Mouse (Mus musculus) thymus, adult 2 months (tissue): ENCODE results near the gene Emilin1. TPM values are rescaled to one million over a fixed set of nuclear protein-coding genes. Genes with fewer than 3 reads are reported as not detected.
A peak's percentile ranks its signal among the peaks of the same experiment; 100 is the strongest.

Source experiments
- DNase-seq: peaks from one replicate; pipeline ENCODE4 v3.0.0; 2021
- H3K27ac ChIP-seq: fragments of 200-500 bp; 2 replicates; pipeline ENCODE4 v1.5.1; 2012; ENCODE audit warnings: low read length, control low read depth; ENCODE audit not compliant: control insufficient read depth, insufficient read depth
- H3K27me3 ChIP-seq: fragments of 200-500 bp; 2 replicates; pipeline ENCODE4 v1.6.1; 2012; ENCODE audit warnings: mild to moderate bottlenecking, low read length, moderate library complexity, mixed read lengths; ENCODE audit not compliant: control insufficient read depth, insufficient read depth
- H3K36me3 ChIP-seq: fragments of 200-500 bp; 2 replicates; pipeline ENCODE4 v1.6.1; 2012; ENCODE audit warnings: mild to moderate bottlenecking, low read length, moderate library complexity; ENCODE audit not compliant: control insufficient read depth, insufficient read depth
- H3K4me1 ChIP-seq: fragments of 200-500 bp; replicated peaks from 2 replicates; pipeline ENCODE4 v1.6.1; 2012; ENCODE audit warnings: low read length; ENCODE audit not compliant: control insufficient read depth, insufficient read depth
- H3K4me3 ChIP-seq: fragments of 200-500 bp; 2 replicates; pipeline ENCODE4 v1.5.1; 2012; ENCODE audit warnings: mild to moderate bottlenecking, low read length, control low read depth, moderate library complexity; ENCODE audit not compliant: control insufficient read depth, insufficient read depth
- CTCF ChIP-seq: fragments of 200-500 bp; IDR thresholded peaks from 2 replicates; pipeline ENCODE4 v1.5.1; 2012; ENCODE audit warnings: mild to moderate bottlenecking, control low read depth, low read length, moderate library complexity, borderline replicate concordance; ENCODE audit not compliant: control insufficient read depth, poor library complexity, insufficient read depth; ENCODE audit errors: extremely low read depth
- POLR2A ChIP-seq: fragments of 200-500 bp; IDR thresholded peaks from 2 replicates; pipeline ENCODE4 v1.6.1; 2012; ENCODE audit warnings: mild to moderate bottlenecking, low read length, control low read depth, moderate library complexity; ENCODE audit not compliant: control insufficient read depth, poor library complexity, insufficient read depth; ENCODE audit errors: extremely low read depth
- WGBS: fragments of 180-500 bp; shearing (Covaris S2); methylation state at CpG from one replicate; pipeline ENCODE4 v1.1.7; 2018; 5-methylcytosine and 5-hydroxymethylcytosine counted together
- polyA plus RNA-seq: library from polyadenylated mRNA; depleted of rRNA; stranded (reverse); fragments of >200 nt; gene quantifications from 2 replicates; pipeline ENCODE4 v1.2.3, GENCODE M21; 2012

Gene Emilin1
- polyA plus RNA-seq, 1 experiment: 44.6 TPM

GRCm38 (mm10) chr5:30948620-30949019 lies 35.4 kb downstream of the Emilin1 start:
- H3K36me3 ChIP-seq: peaks cover 2% of the 10 kb centered on the region; the same call in 1 of the 2 replicates
- no peak overlapping the region for H3K27ac ChIP-seq
- no peak for TF ChIP-seq POLR2A
- no peak for TF ChIP-seq CTCF

GRCm38 (mm10) chr5:30949654-30950326 lies 36.6 kb downstream of the Emilin1 start:
- TF ChIP-seq POLR2A (peak; percentile 43; the same call in 1 of the 2 replicates), CTCF (no peak)
- WGBS: under 1% methylated on average over 31 of the region's 31 CpGs
- H3K4me3 ChIP-seq: peak overlapping the region; percentile 76

More at GRCm38 (mm10) chr5:30948620-30949019, 35.4 kb downstream of the Emilin1 start:
- Histone ChIP-seq H3K4me3 (no peak overlapping the region), H3K4me1 (peaks cover 15% of the 10 kb centered on the region), H3K27me3 (peaks cover 5% of the 10 kb centered on the region; the same call in 1 of the 2 replicates)
- no peak for DNase-seq
- 66% methylated on average over 5 of the region's 5 CpGs for WGBS

GRCm38 (mm10) chr5:30950451-30950850 lies 37.2 kb downstream of the Emilin1 start:
- TF ChIP-seq POLR2A (no peak), CTCF (no peak)
- H3K36me3 ChIP-seq: peaks cover 21% of the 10 kb centered on the region
- no peak overlapping the region for H3K27ac ChIP-seq
- peaks cover 12% of the 10 kb centered on the region for H3K4me1 ChIP-seq
- no peaks in the 10 kb centered on the region; the same call in 1 of the 2 replicates for H3K27me3 ChIP-seq
- H3K4me3 ChIP-seq: peak overlapping the region; percentile 76
- DNase-seq: no peak
- 92% methylated on average over 4 of the region's 4 CpGs for WGBS

More at GRCm38 (mm10) chr5:30949654-30950326, 36.6 kb downstream of the Emilin1 start:
- H3K27me3 ChIP-seq: peaks cover 5% of the 10 kb centered on the region; the same call in 1 of the 2 replicates
- H3K36me3 ChIP-seq: peaks cover 14% of the 10 kb centered on the region
- H3K27ac ChIP-seq: no peak overlapping the region
- peaks cover 15% of the 10 kb centered on the region for H3K4me1 ChIP-seq
- peak; percentile 95 for DNase-seq

- Histone ChIP-seq H3K27ac (no peak overlapping the region), H3K27me3 (no peaks in the 10 kb centered on the region), H3K4me3 (no peak overlapping the region), H3K36me3 (peaks cover 25% of the 10 kb centered on the region), H3K4me1 (peaks cover 12% of the 10 kb centered on the region)
- 100% methylated on average over 2 of the region's 2 CpGs for WGBS
- no peak for TF ChIP-seq CTCF
- TF ChIP-seq POLR2A: no peak
- no peak for DNase-seq
These were observed 37.7 kb downstream of the Emilin1 start for GRCm38 (mm10) chr5:30950922-30951321.

GRCm38 (mm10) chr5:30951706-30952105 lies 38.5 kb downstream of the Emilin1 start:
- DNase-seq: no peak
- Histone ChIP-seq H3K36me3 (peaks cover 25% of the 10 kb centered on the region), H3K27ac (no peak overlapping the region), H3K4me3 (no peak overlapping the region), H3K27me3 (no peaks in the 10 kb centered on the region), H3K4me1 (peaks cover 12% of the 10 kb centered on the region)
- no peak for TF ChIP-seq CTCF
- no peak for TF ChIP-seq POLR2A
- WGBS: 94% methylated on average over 6 of the region's 6 CpGs

GRCm38 (mm10) chr5:30952551-30952950 lies 39.3 kb downstream of the Emilin1 start:
- peaks cover 26% of the 10 kb centered on the region for H3K36me3 ChIP-seq
- no peak for DNase-seq
- TF ChIP-seq CTCF (no peak), POLR2A (no peak)
- peaks cover 12% of the 10 kb centered on the region for H3K4me1 ChIP-seq
- H3K27me3 ChIP-seq: no peaks in the 10 kb centered on the region
- 95% methylated on average over 5 of the region's 5 CpGs for WGBS
- no peak overlapping the region for H3K27ac ChIP-seq
- H3K4me3 ChIP-seq: no peak overlapping the region

- Histone ChIP-seq H3K27me3 (no peaks in the 10 kb centered on the region), H3K4me1 (peaks cover 25% of the 10 kb centered on the region), H3K36me3 (peaks cover 38% of the 10 kb centered on the region), H3K27ac (no peak overlapping the region), H3K4me3 (no peak overlapping the region)
- TF ChIP-seq CTCF: no peak
- no peak for DNase-seq
- WGBS: over 99% methylated on average over 6 of the region's 6 CpGs
These were observed 40.9 kb downstream of the Emilin1 start for GRCm38 (mm10) chr5:30954065-30954464.
